Mouse (Mus musculus): Measurements from ENCODE around the gene Gm3106.
"Not testable (repeated sequence)": the region's sequence is repeated elsewhere in the genome, so short reads cannot be mapped to it uniquely, and the experiment has no call there.

The Gm3106 gene

DNA sequence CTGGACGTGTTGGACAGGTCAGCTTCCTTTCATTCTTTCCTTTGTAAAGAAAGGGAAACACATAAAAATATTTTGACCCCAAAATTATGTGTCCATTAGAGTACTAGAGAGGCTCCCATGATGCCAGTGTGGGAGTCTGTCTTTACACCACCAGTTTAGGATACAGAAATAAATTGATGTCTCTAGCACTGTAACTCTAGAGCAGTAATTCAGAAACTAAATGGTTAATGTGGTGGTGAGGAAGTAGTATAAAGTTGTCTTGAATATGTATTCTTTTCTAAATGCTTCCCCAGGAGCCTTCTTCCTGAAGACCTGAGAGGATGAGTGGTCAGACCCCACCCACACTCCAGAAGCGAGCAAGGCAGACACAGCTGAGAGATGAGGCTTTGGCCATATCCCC, at the start of gene Gm3106:
TSS of gene Gm3106 (plus strand) at position 301 of the 400 bp plus-strand sequence.
- not testable (repeated sequence) for DNase-seq (ENCODE audit: low spot score)
